Mouse (Mus musculus): Measurements from ENCODE around the gene Prkca.

The Prkca gene

GRCm38 (mm10) chr11:107989241-107989640 lies 354.5 kb downstream of the Prkca start:
- no peak for DNase-seq

GRCm38 (mm10) chr11:107985941-107986340 lies 357.8 kb downstream of the Prkca start:
- no peak for DNase-seq

- no peak for DNase-seq
Measured at GRCm38 (mm10) chr11:107983883-107984282, 359.8 kb downstream of the Prkca start.

- DNase-seq = no peak
Measured at GRCm38 (mm10) chr11:107983224-107983623, 360.5 kb downstream of the Prkca start.

GRCm38 (mm10) chr11:107982225-107982896 lies 361.4 kb downstream of the Prkca start:
- DNase-seq = no peak

- DNase-seq = no peak
Measured at GRCm38 (mm10) chr11:107979497-107980174, 364.1 kb downstream of the Prkca start.

GRCm38 (mm10) chr11:107969943-107970342 lies 373.8 kb downstream of the Prkca start:
- DNase-seq = no peak

GRCm38 (mm10) chr11:107968147-107968546 lies 375.6 kb downstream of the Prkca start:
- no peak for DNase-seq

- no peak for DNase-seq
Measured at GRCm38 (mm10) chr11:107966229-107966628, 377.5 kb downstream of the Prkca start.

GRCm38 (mm10) chr11:107965449-107965848 lies 378.3 kb downstream of the Prkca start:
- DNase-seq = no peak

- no peak for DNase-seq
Measured at GRCm38 (mm10) chr11:107957566-107958350, 386.0 kb downstream of the Prkca start.

- no peak for DNase-seq
Measured at GRCm38 (mm10) chr11:107955191-107956062, 388.3 kb downstream of the Prkca start.

GRCm38 (mm10) chr11:107951431-107951830 lies 392.3 kb downstream of the Prkca start:
- no peak for DNase-seq

- DNase-seq = no peak
Measured at GRCm38 (mm10) chr11:107950658-107951057, 393.1 kb downstream of the Prkca start.

GRCm38 (mm10) chr11:107950211-107950610 lies 393.5 kb downstream of the Prkca start:
- DNase-seq = no peak

GRCm38 (mm10) chr11:107947951-107948350 lies 395.8 kb downstream of the Prkca start:
- DNase-seq = no peak

- no peak for DNase-seq
Measured at GRCm38 (mm10) chr11:107946823-107947222, 396.9 kb downstream of the Prkca start.

- no peak for DNase-seq
Measured at GRCm38 (mm10) chr11:107936929-107937328, 406.8 kb downstream of the Prkca start.

GRCm38 (mm10) chr11:107931721-107932120 lies 412.0 kb downstream of the Prkca start:
- no peak for DNase-seq

- no peak for DNase-seq
Measured at GRCm38 (mm10) chr11:107931288-107931687, 412.4 kb downstream of the Prkca start.

- no peak for DNase-seq
Measured at GRCm38 (mm10) chr11:107929712-107930111, 414.0 kb downstream of the Prkca start.

GRCm38 (mm10) chr11:107919852-107920508 lies 423.7 kb downstream of the Prkca start:
- DNase-seq = no peak
